Mouse (Mus musculus) layer of hippocampus, adult 18-20 months (tissue): Measurements from ENCODE around the gene Ccdc88c. TPM values are rescaled to one million over a fixed set of nuclear protein-coding genes. Genes with fewer than 3 reads are reported as not detected.

Source experiments
- DNase-seq, 2 experiments: peaks; one replicate each; pipeline ENCODE4 v3.0.0; 2022; ENCODE audit warnings: low spot score in 2 of 2
- long read RNA-seq: library from polyadenylated mRNA; stranded (forward); transcript quantifications from one replicate; pipeline ENCODE4 v2.0.0, GENCODE M21; 2021
- total RNA-seq, 2 experiments: library from RNA; stranded (reverse); gene quantifications; 2 replicates each; pipeline ENCODE4 v1.2.3; 2021

The Ccdc88c gene
- 10 to 100 TPM; 27.0 to 30.6 TPM for total RNA-seq
- long read RNA-seq, full-length matches to known transcripts: 7 of 17 reads
- long read RNA-seq, partial matches to known transcripts: 5 of 17 reads
- long read RNA-seq, other reads (novel, unspliced or antisense): 5 of 17 reads

DNA sequence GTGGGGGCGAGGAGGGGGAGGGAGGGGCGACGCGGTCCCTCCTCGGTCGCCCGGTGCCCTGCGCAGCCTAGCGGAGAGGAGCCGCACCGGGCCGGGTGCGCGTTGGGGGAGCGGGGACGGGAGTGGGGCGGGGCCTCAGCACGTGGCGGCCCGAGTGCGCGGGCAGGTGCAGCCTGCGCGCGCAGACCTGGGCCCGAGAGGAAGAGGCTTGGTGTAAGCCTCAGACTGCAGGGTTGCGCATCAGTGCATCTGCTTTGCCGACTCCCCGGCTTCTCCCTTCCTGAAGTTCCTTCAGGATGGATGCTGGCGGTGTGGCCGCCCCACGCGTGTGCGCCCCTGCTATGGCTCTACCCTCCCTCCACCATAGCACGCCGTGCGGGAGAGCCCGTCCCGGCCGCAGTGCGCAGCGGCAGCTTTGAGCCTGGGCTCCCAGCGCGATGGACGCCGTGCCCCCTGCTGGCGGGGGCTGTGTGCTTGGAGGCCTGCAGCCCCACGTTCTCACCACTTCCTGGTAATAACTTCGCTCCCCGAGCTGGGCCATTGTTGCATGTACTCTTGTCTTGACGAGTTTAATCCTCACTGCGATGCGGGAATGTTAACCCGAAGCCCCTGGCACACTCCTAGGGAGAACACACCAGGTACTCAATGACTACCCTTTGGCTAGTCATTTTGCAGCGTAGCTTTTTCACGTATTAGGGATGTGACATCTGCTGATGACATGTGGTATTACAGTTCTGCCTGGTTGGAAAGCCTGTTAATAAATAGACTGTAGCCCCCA is at the start of gene Ccdc88c:
Ccdc88c (minus strand) TSS at position 103 of the 778 bp plus-strand sequence.
- peak; percentile 65 to 82 for DNase-seq

- DNase-seq: no peak
These were observed 49.1 kb upstream of the Ccdc88c start for GRCm38 (mm10) chr12:101077955-101078354.

- DNase-seq: no peak
These were observed 46.6 kb upstream of the Ccdc88c start for GRCm38 (mm10) chr12:101075433-101075832.

- DNase-seq: no peak
These were observed 46.1 kb upstream of the Ccdc88c start for GRCm38 (mm10) chr12:101074821-101075429.

GRCm38 (mm10) chr12:101069813-101070212 is 41.0 kb upstream of the Ccdc88c start:
- no peak for DNase-seq

GRCm38 (mm10) chr12:101066329-101066728 is 37.5 kb upstream of the Ccdc88c start:
- DNase-seq: no peak

DNA sequence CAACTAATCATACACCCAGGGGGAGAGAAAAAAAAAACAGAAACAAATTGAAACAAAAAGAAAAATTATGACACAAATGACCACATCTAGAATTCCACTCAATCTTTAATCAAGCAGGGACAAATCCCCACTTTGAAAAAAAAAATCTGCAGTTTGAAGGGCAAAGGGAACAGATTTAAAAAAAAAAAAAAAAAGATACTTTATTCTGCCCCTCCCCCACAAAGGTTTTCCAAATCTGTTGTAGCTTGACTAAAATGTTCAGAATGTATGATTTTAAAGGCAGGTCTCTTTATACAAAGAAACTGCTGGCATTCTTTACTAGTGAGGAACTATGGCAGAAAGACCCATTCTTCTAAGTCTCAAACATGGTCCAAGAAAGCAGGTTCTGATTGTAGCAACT is 11.1 kb upstream of the Ccdc88c start:
- no peak for DNase-seq

DNA sequence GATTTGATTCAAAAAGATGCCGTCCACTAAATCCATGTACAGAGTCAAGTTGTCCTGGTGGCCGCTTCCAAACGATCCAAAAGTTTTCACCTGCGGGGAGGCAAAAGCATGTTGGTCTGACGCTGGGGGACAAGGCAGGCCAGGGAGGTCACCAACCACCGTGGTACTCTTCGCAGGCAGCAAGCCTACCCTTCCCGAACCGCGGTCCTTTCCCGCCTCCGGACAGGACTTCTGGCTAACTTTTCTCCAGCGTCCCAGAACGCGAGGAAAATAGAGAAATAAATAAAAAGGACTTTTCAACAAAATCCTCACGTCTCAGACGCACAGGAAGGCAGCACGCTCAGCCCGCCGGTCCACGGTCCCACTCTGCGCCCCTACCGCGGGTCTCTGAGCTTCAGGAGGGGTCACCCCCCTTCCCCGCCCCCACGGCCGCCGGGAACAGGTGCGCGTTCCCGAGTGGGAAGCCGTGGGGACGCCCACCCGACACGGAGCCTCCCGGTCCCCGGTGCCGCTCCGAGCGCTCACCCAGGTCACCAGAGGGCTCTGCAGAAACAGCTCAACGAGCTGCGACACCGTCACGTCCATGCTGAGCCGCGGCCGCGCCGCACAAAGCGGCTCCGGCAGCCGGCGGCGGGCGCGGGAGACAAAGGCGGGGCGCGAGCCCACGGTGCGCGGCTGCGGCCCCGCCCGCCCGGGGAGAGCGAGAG is 456 bp downstream of the Ccdc88c start:
- peak in 1 of 2 experiments; percentile 22 for DNase-seq

GRCm38 (mm10) chr12:101027451-101028246 is 1.2 kb downstream of the Ccdc88c start:
- DNase-seq: peak; percentile 37 to 71

DNA sequence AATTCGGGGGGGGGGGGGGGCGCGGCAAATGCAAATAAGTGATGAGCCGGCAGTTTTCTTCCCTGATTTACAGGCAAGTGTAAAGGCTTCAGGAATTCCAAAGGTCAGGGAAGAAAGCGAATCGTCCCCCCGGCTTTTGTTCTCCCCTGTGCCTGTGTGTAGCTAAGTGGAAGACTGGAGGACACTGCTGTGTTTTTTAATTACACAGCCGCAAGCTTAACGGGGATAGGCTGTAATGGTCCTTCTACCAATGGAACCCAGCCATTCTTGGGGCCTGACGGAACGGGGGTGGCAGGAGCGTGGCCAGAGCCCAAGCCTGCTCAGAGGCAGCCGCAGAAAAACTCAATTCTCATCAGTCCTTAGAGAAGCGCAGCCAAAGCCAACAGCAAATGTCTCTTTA is 1.9 kb downstream of the Ccdc88c start:
- peak; percentile 44 to 48 for DNase-seq

- DNase-seq: no peak
These were observed 2.3 kb downstream of the Ccdc88c start for GRCm38 (mm10) chr12:101026518-101026917.

DNA sequence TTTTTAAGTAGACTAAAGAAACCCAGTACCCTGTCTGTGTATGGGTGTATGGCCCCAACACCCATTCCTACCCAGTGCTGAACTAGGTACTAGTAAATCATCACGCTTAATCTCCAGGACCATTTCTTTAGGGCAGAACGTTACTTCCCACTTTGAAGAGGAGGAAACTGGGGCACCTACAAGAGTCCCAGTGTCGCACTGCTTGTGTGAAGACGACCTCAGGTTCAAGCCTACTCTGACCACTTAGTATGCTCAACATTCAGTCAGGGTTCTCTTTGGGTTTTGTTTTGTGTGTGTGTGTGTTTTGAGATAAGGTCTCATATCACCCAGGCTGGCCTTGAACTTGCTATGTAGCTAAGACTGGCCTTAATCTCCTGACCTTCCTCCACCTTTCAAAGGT is 2.8 kb downstream of the Ccdc88c start:
- DNase-seq: no peak

DNA sequence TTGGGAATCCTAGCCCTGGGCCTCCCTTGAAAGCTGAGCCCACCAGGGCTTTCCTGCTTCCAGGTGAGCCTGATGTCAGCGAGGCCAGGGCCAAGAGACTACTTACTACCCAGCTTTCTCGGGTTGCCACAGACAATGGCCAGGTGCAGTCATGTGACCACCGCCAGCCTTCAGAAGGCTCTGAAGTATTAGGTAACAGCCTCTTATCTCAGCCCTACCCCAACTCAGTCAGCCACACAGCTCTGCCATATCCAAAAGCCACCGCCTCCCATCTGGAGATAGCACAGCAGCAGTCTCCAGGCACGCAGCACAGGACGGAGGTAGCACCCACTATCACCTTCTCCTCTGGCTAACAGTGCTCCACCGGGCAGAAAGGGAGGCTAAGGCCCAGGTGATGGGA is 3.5 kb downstream of the Ccdc88c start:
- DNase-seq: no peak

- DNase-seq: no peak
These were observed 4.0 kb downstream of the Ccdc88c start for GRCm38 (mm10) chr12:101024824-101025223.

DNA sequence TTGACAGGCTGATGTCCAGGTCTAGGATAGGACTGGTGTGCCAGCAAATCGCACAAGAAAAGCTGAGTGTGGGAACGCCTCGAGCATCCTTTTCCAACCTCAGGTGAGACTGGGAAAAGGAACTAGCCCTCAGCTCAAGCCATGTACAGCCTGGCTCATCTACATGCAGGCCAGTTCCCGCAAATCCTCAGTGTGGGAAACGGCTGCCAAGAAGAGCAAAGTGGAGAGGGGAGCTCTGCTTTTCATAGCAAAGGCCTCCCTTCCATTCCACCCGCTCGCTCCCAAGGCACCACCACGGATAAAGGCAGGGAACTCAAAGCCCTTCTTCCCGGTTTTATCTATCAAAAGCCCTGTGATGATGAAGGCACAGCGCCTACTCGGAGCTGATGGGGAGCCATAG is 5.7 kb downstream of the Ccdc88c start:
- DNase-seq: no peak

DNA sequence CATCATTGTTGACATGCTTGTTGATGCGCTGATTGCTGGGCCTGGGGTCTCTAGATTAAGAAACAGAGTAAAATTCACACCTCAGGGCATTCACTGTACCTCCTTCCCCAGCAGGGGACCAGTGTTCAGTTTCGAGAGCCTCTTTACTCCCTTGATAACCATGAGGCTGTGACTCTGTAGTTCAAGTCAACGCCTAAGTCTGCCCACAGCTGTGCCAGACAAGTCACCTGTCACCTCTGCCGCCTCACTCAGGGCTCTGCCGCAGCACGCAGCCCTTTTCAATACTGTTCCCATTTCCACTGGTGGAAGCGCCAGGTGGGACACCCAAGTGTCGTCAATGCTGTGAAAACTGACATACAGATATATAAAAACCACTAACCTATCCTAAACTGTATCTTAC is 6.5 kb downstream of the Ccdc88c start:
- no peak for DNase-seq

GRCm38 (mm10) chr12:101021484-101022226 is 7.2 kb downstream of the Ccdc88c start:
- no peak for DNase-seq

DNA sequence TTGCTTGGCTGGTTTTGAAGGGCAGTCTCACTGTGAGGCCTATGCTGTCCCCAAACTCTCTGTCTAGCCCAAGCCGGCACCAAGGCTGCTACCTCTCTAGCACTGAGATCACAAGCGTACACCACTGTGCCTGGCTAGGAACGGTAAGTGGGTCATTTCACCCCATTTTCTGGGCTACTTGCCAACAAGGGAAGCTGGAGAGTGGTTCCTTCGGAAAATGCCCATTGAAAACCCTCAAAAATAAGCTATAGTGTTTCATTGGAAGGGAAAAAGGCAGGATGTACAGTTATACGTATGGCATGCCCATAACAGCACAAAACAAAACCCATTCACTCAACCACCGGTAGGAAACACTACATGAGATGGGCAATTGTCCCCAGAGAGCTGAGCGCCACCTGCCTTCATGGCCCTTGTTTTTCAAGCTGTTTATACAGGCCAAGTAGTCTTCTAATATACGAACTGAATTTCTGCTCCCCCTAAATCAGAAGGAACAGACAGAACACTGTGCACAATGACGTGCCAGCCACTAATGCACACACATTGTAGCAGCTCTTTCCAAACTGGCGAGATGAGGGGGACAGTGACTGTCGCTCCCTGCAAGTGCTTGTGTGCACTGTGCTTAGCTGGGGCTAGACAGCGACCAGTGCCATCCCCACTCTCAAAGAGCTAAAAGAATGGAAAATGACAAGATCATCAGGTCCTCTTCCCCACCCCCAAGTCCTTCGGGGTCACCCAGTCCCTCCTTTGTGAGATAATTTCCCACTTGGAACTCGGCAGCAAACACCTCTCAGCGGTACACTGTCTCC is 8.4 kb downstream of the Ccdc88c start:
- no peak for DNase-seq

DNA sequence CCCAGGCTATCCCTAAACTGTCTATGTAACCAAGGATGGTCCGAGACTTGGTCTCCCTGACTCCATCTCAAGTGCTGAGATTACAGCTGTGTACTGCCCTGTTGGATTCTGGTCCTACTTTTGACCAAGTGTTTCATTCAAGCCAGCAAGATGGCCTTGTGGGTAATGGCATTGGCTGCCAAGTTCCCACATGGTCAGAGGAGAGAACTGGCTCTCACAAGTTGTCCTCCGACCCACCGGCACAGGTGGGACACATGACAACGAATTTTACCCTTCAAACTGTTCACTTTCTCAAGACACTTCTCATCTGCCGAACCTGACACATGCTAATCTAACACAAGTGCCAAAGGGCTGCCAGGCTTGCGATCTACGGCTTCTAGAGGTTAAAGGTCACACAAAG is 9.4 kb downstream of the Ccdc88c start:
- DNase-seq: no peak

GRCm38 (mm10) chr12:101019031-101019430 is 9.8 kb downstream of the Ccdc88c start:
- no peak for DNase-seq
